Mouse (Mus musculus): ENCODE measurements around the gene Gm20388.

DNA sequence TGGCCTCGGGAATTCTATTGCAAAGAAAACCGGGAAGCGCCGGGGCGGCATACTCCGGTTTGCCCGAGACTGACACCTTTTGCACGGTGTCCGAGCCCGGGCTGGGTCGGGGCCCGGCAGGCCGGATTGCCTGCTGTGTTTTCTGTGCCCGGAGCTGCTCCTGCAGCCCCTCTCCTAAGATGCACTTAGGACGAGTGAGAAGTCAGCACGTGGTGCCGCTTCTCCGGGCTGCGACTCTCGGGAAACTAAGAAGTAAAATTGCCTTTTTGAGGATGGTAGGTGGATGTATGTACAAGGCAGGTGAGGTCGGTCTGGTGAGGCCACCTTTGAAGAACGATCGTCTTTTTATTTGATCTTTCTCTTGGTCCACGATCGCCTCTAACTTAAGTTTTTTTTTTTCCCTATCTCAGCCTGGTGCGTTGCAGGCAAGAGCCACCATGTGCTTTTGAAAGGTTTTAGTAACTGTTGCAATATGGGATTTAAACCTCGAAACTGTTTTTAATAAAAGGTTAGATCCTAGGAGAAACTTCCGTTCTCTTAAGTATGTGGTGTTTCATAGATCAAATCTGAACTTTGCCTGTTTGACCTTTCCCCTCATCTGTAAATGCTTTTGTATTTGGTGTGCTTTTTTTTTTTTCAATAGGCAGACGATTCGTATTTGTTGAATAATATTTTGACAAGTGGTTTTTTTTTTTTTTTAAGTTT is 769 bp downstream of the Gm20388 start:
- TF ChIP-seq GATA1 (IDR thresholded peaks at IDR 0.05; ENCODE audit: low read length) = no peak
- TF ChIP-seq TAL1 (IDR thresholded peaks at IDR 0.05; ENCODE audit: low read length) = no peak

Data from erythroblast, embryonic 14.5 days (primary cell).